Mouse (Mus musculus): ENCODE results near the gene Wdr78. TPM values are rescaled to one million over a fixed set of nuclear protein-coding genes. Genes with fewer than 3 reads are reported as not detected.

The Wdr78 gene
- total RNA-seq (2023): 5.5 TPM

GRCm38 (mm10) chr4:103114184-103115111 lies at the start of gene Wdr78, which contains the start of gene Mier1:
TSS of gene Wdr78 (minus strand) at chr4:103114555.
TSS of gene Mier1 (plus strand) at chr4:103114390.

GRCm38 (mm10) chr4:103026621-103027020 lies 87.7 kb downstream of the Wdr78 start, which contains the start of gene Insl5:
TSS of gene Insl5 (minus strand) at chr4:103026842.

Other genes with a start within 250 kb of the Wdr78 start
- gene Tctex1d1, start 135.9 kb downstream of the Wdr78 start, total RNA-seq (2023): not detected
- gene Insl5, start 87.7 kb downstream of the Wdr78 start, total RNA-seq (2023): not detected
- 121 TPM for gene Mier1, start 165 bp downstream of the Wdr78 start, total RNA-seq (2023)
- 31.7 TPM for gene Slc35d1, start 100.6 kb upstream of the Wdr78 start, total RNA-seq (2023)
- not detected for gene 4921539E11Rik, start 176.3 kb upstream of the Wdr78 start, total RNA-seq (2023)
- gene Oma1, start 199.3 kb upstream of the Wdr78 start, total RNA-seq (2023): 23.0 TPM

Data from CD4-positive naive resting alpha-beta T cell, adult 57 days (primary cell).